Mouse (Mus musculus) embryonic facial prominence, embryonic 13.5 days (tissue): ENCODE data around the gene Sdhaf1. TPM values are rescaled to one million over a fixed set of nuclear protein-coding genes. Genes with fewer than 3 reads are reported as not detected.

Experiments used
- ATAC-seq: fragments of 200-750 bp; cut with Nextera tagmentation; 2 replicates; pipeline ENCODE4 v1.8.0; 2017; ENCODE audit warnings: low read depth; ENCODE audit not compliant: insufficient number of reproducible peaks, insufficient read depth, low FRiP score, low TSS enrichment
- H3K27ac ChIP-seq: fragments of 300-500 bp; sonication (generic); 2 replicates; pipeline ENCODE4 v1.5.1; 2015; ENCODE audit warnings: moderate library complexity, mild to moderate bottlenecking, inconsistent platforms
- H3K27me3 ChIP-seq: fragments of 300-500 bp; sonication (generic); 2 replicates; pipeline ENCODE4 v1.6.1; 2015; ENCODE audit warnings: mild to moderate bottlenecking, inconsistent platforms
- H3K36me3 ChIP-seq: fragments of 300-500 bp; sonication (generic); 2 replicates; pipeline ENCODE4 v1.6.1; 2015; ENCODE audit warnings: mild to moderate bottlenecking, inconsistent platforms
- H3K4me1 ChIP-seq: fragments of 300-500 bp; sonication (generic); 2 replicates; pipeline ENCODE4 v1.6.1; 2015; ENCODE audit warnings: inconsistent platforms
- H3K4me2 ChIP-seq: fragments of 300-500 bp; sonication (generic); 2 replicates; pipeline ENCODE4 v1.6.1; 2015; ENCODE audit warnings: moderate library complexity, mild to moderate bottlenecking, inconsistent platforms
- H3K4me3 ChIP-seq: fragments of 300-500 bp; sonication (generic); 2 replicates; pipeline ENCODE4 v1.5.1; 2015; ENCODE audit warnings: mild to moderate bottlenecking, inconsistent platforms
- H3K9ac ChIP-seq: fragments of 300-500 bp; sonication (generic); 2 replicates; pipeline ENCODE4 v1.6.1; 2015; ENCODE audit warnings: mild to moderate bottlenecking, inconsistent platforms
- H3K9me3 ChIP-seq: fragments of 300-500 bp; sonication (generic); 2 replicates; pipeline ENCODE4 v1.6.1; 2016; ENCODE audit warnings: inconsistent platforms
- WGBS: fragments of 180-500 bp; shearing (Covaris S2); methylation state at CpG from one replicate; pipeline ENCODE4 v1.1.7; 2015; ENCODE audit warnings: mixed read lengths; 5-methylcytosine and 5-hydroxymethylcytosine counted together
- polyA plus RNA-seq: library from polyadenylated mRNA; unstranded; fragments of >200 nt; fragmentation: Nextera tagmentation; extraction: Ambion mirVana; gene quantifications from 2 replicates; pipeline ENCODE4 v1.2.1, GENCODE M21; 2015

Sdhaf1 gene
- polyA plus RNA-seq, 1 experiment from 2014 or later, result 22.5 TPM

DNA sequence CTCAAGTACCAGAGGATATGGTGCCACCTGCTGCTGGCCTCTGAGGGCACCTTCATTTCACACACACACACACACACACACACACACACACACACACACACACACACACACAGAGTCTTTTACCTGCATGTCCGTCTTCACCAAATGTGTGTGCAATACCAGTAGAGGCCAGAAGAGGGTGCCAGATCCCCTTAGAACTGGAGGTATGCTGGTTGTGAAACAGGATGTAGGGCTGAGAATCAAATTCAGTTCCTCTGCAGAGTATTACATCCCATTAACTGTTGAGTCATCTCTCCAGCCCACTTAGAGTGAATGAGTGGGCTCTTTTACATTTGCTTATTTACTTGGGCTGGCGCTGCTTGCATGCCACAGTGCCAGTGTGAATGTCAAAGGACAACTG lies 1.7 kb upstream of the Sdhaf1 start:
- WGBS, result 44% methylated on average over 2 of the region's 2 CpGs

GRCm38 (mm10) chr7:30324300-30324944 lies 727 bp upstream of the Sdhaf1 start:
- H3K4me2 ChIP-seq, result no peak overlapping the region
- H3K4me3 ChIP-seq, result no peak overlapping the region
- no peak for ATAC-seq
- peaks cover 15% of the 10 kb centered on the region for H3K4me1 ChIP-seq
- no peaks in the 10 kb centered on the region; the same call in 1 of the 2 replicates for H3K27me3 ChIP-seq
- H3K9ac ChIP-seq, result no peak overlapping the region
- no peak overlapping the region for H3K27ac ChIP-seq
- no peaks in the 10 kb centered on the region for H3K9me3 ChIP-seq
- no peaks in the 10 kb centered on the region for H3K36me3 ChIP-seq
- WGBS, result 85% methylated on average over 5 of the region's 5 CpGs

More for the DNA sequence above, 1.7 kb upstream of the Sdhaf1 start:
- no peak overlapping the region for H3K4me2 ChIP-seq
- H3K36me3 ChIP-seq, result no peaks in the 10 kb centered on the region
- H3K27me3 ChIP-seq, result no peaks in the 10 kb centered on the region; the same call in 1 of the 2 replicates
- no peak for ATAC-seq
- H3K9me3 ChIP-seq, result no peaks in the 10 kb centered on the region
- no peak overlapping the region for H3K4me3 ChIP-seq
- H3K4me1 ChIP-seq, result peaks cover 15% of the 10 kb centered on the region
- H3K9ac ChIP-seq, result no peak overlapping the region
- H3K27ac ChIP-seq, result no peak overlapping the region

- Histone ChIP-seq H3K4me3 (peak overlapping the region; percentile 83), H3K9ac (peak overlapping the region; percentile 92), H3K27me3 (no peaks in the 10 kb centered on the region), H3K4me1 (peaks cover 15% of the 10 kb centered on the region), H3K27ac (peak overlapping the region; percentile 91), H3K36me3 (peaks cover 5% of the 10 kb centered on the region; the same call in 1 of the 2 replicates), H3K9me3 (no peaks in the 10 kb centered on the region), H3K4me2 (peak overlapping the region; percentile 79)
- ATAC-seq, result no peak
- 34% methylated on average over 6 of the region's 6 CpGs for WGBS
Measured at GRCm38 (mm10) chr7:30322865-30323264, 830 bp downstream of the Sdhaf1 start.

- ATAC-seq, result peak; percentile 98
- Histone ChIP-seq H3K4me1 (peaks cover 15% of the 10 kb centered on the region), H3K4me3 (peak overlapping the region; percentile 83), H3K27me3 (no peaks in the 10 kb centered on the region), H3K36me3 (peaks cover 8% of the 10 kb centered on the region; the same call in 1 of the 2 replicates), H3K4me2 (peak overlapping the region; percentile 79), H3K27ac (peak overlapping the region; percentile 91), H3K9ac (peak overlapping the region; percentile 92), H3K9me3 (no peaks in the 10 kb centered on the region)
- WGBS, result 0% methylated on average over 20 of the region's 20 CpGs
Measured at GRCm38 (mm10) chr7:30322285-30322667, 1.4 kb downstream of the Sdhaf1 start.

DNA sequence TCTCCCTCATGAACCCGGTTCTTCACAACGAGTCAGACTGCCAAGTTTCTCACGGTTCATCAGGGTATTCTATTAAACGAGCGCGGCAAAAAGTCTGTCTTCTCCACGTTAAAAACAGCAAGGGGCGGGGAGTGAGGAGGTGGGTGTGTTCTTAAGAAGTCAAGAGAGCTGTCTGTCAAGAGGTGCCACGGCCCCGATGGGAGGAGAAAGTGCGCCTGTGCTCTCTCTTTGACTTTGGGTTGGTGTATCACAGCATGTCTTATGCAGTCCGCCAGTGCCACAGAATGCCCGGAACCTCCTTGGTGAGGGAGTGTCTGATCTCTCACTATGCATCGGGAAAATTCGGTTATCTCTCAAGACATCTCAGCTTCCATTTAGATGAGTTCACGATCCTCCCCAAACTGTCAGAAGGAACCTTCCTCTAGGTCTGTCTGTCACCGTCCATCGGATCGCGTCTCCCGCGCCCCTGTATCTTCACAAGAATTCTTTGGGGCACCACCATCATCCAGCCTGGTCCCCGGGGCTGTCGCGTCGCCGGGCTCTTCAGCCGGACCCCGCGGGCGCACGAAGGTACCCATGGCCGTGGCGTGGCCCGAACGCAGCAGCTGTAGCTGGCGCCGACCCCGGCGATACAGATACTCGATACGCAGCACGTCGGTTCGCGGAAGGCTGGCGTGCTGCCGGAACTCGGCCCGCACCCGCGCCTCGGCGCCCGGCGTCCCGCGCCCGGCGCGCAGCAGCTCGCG lies 2.0 kb downstream of the Sdhaf1 start, which contains the start of gene E130208F15Rik:
Gene E130208F15Rik, plus strand, starts transcription at position 202 of the 746 bp plus-strand sequence.
- Histone ChIP-seq H3K4me1 (peaks cover 15% of the 10 kb centered on the region), H3K36me3 (peaks cover 12% of the 10 kb centered on the region; the same call in 1 of the 2 replicates), H3K27ac (peak within 1 kb of the TSS; percentile 91), H3K4me2 (peak within 1 kb of the TSS; percentile 79), H3K27me3 (no peaks in the 10 kb centered on the region), H3K4me3 (peak within 1 kb of the TSS; percentile 83), H3K9ac (peak within 1 kb of the TSS; percentile 92), H3K9me3 (no peaks in the 10 kb centered on the region)
- under 1% methylated on average over 63 of the region's 63 CpGs for WGBS
- peak; percentile 66 for ATAC-seq

GRCm38 (mm10) chr7:30320946-30321345 lies 2.7 kb downstream of the Sdhaf1 start:
- Histone ChIP-seq H3K27me3 (no peaks in the 10 kb centered on the region), H3K9ac (peak overlapping the region; percentile 92; the same call in 1 of the 2 replicates), H3K4me2 (peak overlapping the region; percentile 79), H3K4me3 (peak overlapping the region; percentile 83), H3K4me1 (peaks cover 17% of the 10 kb centered on the region), H3K27ac (no peak overlapping the region), H3K9me3 (no peaks in the 10 kb centered on the region), H3K36me3 (peaks cover 16% of the 10 kb centered on the region; the same call in 1 of the 2 replicates)
- ATAC-seq, result no peak
- 76% methylated on average over 2 of the region's 2 CpGs for WGBS

- no peak for ATAC-seq
Measured at GRCm38 (mm10) chr7:30318142-30318541, 5.6 kb downstream of the Sdhaf1 start.

GRCm38 (mm10) chr7:30315559-30316529 lies 7.9 kb downstream of the Sdhaf1 start:
- Histone ChIP-seq H3K9ac (peak overlapping the region; percentile 76), H3K27ac (no peak overlapping the region)

More at GRCm38 (mm10) chr7:30318142-30318541, 5.6 kb downstream of the Sdhaf1 start:
- H3K9me3 ChIP-seq, result no peaks in the 10 kb centered on the region
- H3K27me3 ChIP-seq, result no peaks in the 10 kb centered on the region
- H3K4me3 ChIP-seq, result no peak overlapping the region
- H3K4me2 ChIP-seq, result no peak overlapping the region
- H3K4me1 ChIP-seq, result peaks cover 37% of the 10 kb centered on the region
- no peak overlapping the region for H3K9ac ChIP-seq
- no peak overlapping the region for H3K27ac ChIP-seq
- peaks cover 16% of the 10 kb centered on the region; the same call in 1 of the 2 replicates for H3K36me3 ChIP-seq
- 86% methylated on average over 3 of the region's 3 CpGs for WGBS

DNA sequence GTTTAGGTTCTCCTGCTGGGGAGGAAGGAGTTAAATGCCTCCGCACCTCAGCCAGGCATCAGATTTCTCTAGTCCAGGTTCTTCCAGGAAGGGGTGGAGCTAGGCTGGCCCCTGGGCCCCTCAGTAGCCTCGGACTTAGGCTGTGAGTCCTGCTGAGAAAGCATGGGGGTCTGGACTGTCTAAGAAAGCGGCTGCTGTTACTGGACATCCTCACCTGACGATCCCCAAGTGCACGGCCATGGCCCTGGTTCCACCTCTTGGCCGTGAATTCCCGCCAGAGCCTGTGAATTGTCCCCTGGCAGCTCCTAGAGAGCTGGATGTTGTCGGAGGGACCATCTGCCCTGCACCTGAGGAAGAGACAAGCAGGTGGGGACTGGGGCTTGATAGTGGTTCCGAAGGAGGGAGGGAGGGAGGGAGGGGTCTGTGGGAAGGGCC lies 9.0 kb downstream of the Sdhaf1 start, which contains the start of gene Syne4:
Gene Syne4, plus strand, starts transcription at position 87 of the 435 bp plus-strand sequence.
- peak within 1 kb of the TSS; percentile 76 for H3K9ac ChIP-seq
- H3K27ac ChIP-seq, result peak within 1 kb of the TSS; percentile 64
- H3K4me3 ChIP-seq, result peak within 1 kb of the TSS; percentile 55
- H3K36me3 ChIP-seq, result peaks cover 39% of the 10 kb centered on the region
- 1% methylated on average over 9 of the region's 9 CpGs for WGBS
- no peaks in the 10 kb centered on the region for H3K9me3 ChIP-seq
- ATAC-seq, result peak; percentile 40; the same call in 1 of the 2 replicates
- peaks cover 30% of the 10 kb centered on the region for H3K4me1 ChIP-seq
- H3K27me3 ChIP-seq, result no peaks in the 10 kb centered on the region
- H3K4me2 ChIP-seq, result peak within 1 kb of the TSS; percentile 63

More at GRCm38 (mm10) chr7:30315559-30316529, 7.9 kb downstream of the Sdhaf1 start:
- no peak for ATAC-seq
- Histone ChIP-seq H3K9me3 (no peaks in the 10 kb centered on the region), H3K4me1 (peaks cover 25% of the 10 kb centered on the region), H3K4me3 (peak overlapping the region; percentile 55), H3K4me2 (peak overlapping the region; percentile 63), H3K36me3 (peaks cover 37% of the 10 kb centered on the region), H3K27me3 (no peaks in the 10 kb centered on the region)
- 72% methylated on average over 13 of the region's 13 CpGs for WGBS

- H3K36me3 ChIP-seq, result peaks cover 39% of the 10 kb centered on the region
Measured at GRCm38 (mm10) chr7:30313666-30314320, 9.9 kb downstream of the Sdhaf1 start.

More at GRCm38 (mm10) chr7:30313666-30314320, 9.9 kb downstream of the Sdhaf1 start:
- Histone ChIP-seq H3K4me3 (no peak overlapping the region), H3K4me2 (peak overlapping the region; percentile 63; the same call in 1 of the 2 replicates), H3K27ac (no peak overlapping the region), H3K4me1 (peaks cover 37% of the 10 kb centered on the region), H3K9ac (no peak overlapping the region; the same call in 1 of the 2 replicates), H3K9me3 (no peaks in the 10 kb centered on the region), H3K27me3 (no peaks in the 10 kb centered on the region)
- 53% methylated on average over 27 of the region's 27 CpGs for WGBS
- no peak for ATAC-seq
